Mouse (Mus musculus) MEL (cell line): ENCODE results near the gene Stoml3. TPM values are rescaled to one million over a fixed set of nuclear protein-coding genes. Genes with fewer than 3 reads are reported as not detected.

Experiments
- DNase-seq: peaks from one replicate; pipeline ENCODE4 v3.0.0; 2011; ENCODE audit warnings: low read depth, low spot score
- H3K27ac ChIP-seq: 2 replicates; pipeline ENCODE4 v1.5.1; 2012; ENCODE audit warnings: low read depth, mild to moderate bottlenecking, control low read depth, low read length, moderate library complexity; ENCODE audit not compliant: control insufficient read depth
- H3K27me3 ChIP-seq, 2 experiments: fragments of 150-350 bp in 1 of 2; sonication (generic) in 1 of 2; 2 replicates each; pipeline ENCODE4 v1.6.1; 2012; ENCODE audit warnings: low read length in 2 of 2, mild to moderate bottlenecking in 2 of 2, improper control_type of control experiment in 1 of 2, moderate library complexity in 1 of 2; ENCODE audit not compliant: insufficient read depth in 2 of 2, control insufficient read depth in 1 of 2
- H3K36me3 ChIP-seq, 2 experiments: 2 replicates each; pipeline ENCODE4 v1.6.1; 2012 to 2014; ENCODE audit warnings: low read length in 2 of 2, improper control_type of control experiment in 1 of 2, inconsistent platforms in 1 of 2, mild to moderate bottlenecking in 1 of 2; ENCODE audit not compliant: insufficient read depth in 2 of 2, control insufficient read depth in 1 of 2
- H3K4me1 ChIP-seq, 2 experiments: fragments of 150-350 bp in 1 of 2; sonication (generic) in 1 of 2; 2 replicates each; pipeline ENCODE4 v1.6.1; 2012; ENCODE audit warnings: low read length in 2 of 2, improper control_type of control experiment in 1 of 2, mild to moderate bottlenecking in 1 of 2; ENCODE audit not compliant: insufficient read depth in 2 of 2, control insufficient read depth in 1 of 2
- H3K4me3 ChIP-seq, 2 experiments: fragments of 150-350 bp in 1 of 2; sonication (generic) in 1 of 2; 2 replicates each; pipeline ENCODE4 v1.5.1; 2012; ENCODE audit warnings: low read depth in 2 of 2, low read length in 2 of 2, mild to moderate bottlenecking in 2 of 2, moderate library complexity in 2 of 2, control low read depth in 1 of 2, improper control_type of control experiment in 1 of 2; ENCODE audit not compliant: control insufficient read depth in 1 of 2, insufficient read depth in 1 of 2
- H3K79me2 ChIP-seq: 2 replicates; pipeline ENCODE4 v1.6.1; 2012; ENCODE audit warnings: mild to moderate bottlenecking, low read length, moderate library complexity; ENCODE audit not compliant: control insufficient read depth, poor library complexity, insufficient read depth
- H3K9ac ChIP-seq: 2 replicates; pipeline ENCODE4 v1.6.1; 2012; ENCODE audit warnings: low read depth, mild to moderate bottlenecking, control low read depth, low read length, moderate library complexity; ENCODE audit not compliant: control insufficient read depth, poor library complexity, severe bottlenecking
- H3K9me3 ChIP-seq: fragments of 150-350 bp; sonication (generic); replicated peaks from 2 replicates; pipeline ENCODE4 v1.6.1; 2012; ENCODE audit warnings: mild to moderate bottlenecking, low read length, improper control_type of control experiment, moderate library complexity; ENCODE audit not compliant: insufficient read depth
- CHD1 ChIP-seq: IDR thresholded peaks from 2 replicates; pipeline ENCODE4 v1.6.1; 2012; ENCODE audit warnings: low read depth, mild to moderate bottlenecking, inconsistent platforms, low read length, improper control_type of control experiment
- CTCF ChIP-seq, 3 experiments: IDR thresholded peaks in 2 of 3; conservative IDR thresholded peaks in 1 of 3; 2 replicates each; pipeline ENCODE4 v1.5.1; 2011 to 2012; ENCODE audit warnings: low read length in 3 of 3, low read depth in 2 of 3, mild to moderate bottlenecking in 2 of 3, improper control_type of control experiment in 1 of 3, inconsistent platforms in 1 of 3, mixed read lengths in 1 of 3, moderate library complexity in 1 of 3; ENCODE audit not compliant: control insufficient read depth in 1 of 3, insufficient read depth in 1 of 3, poor library complexity in 1 of 3, severe bottlenecking in 1 of 3
- E2F4 ChIP-seq: IDR thresholded peaks from 2 replicates; pipeline ENCODE4 v1.6.1; 2011; ENCODE audit warnings: low read depth, low read length, improper control_type of control experiment, borderline replicate concordance
- EP300 ChIP-seq, 2 experiments: IDR thresholded peaks; 2 replicates each; pipeline ENCODE4 v1.6.1; 2011; ENCODE audit warnings: improper control_type of control experiment in 2 of 2, low read length in 2 of 2, low read depth in 1 of 2, mild to moderate bottlenecking in 1 of 2
- ETS1 ChIP-seq: IDR thresholded peaks from 2 replicates; pipeline ENCODE4 v1.6.1; 2012; ENCODE audit warnings: low read depth, mild to moderate bottlenecking, inconsistent platforms, low read length, improper control_type of control experiment, moderate library complexity
- GABPA ChIP-seq: IDR thresholded peaks from 2 replicates; pipeline ENCODE4 v1.6.1; 2012; ENCODE audit warnings: low read depth, mild to moderate bottlenecking, inconsistent platforms, low read length, improper control_type of control experiment, moderate library complexity
- HCFC1 ChIP-seq: IDR thresholded peaks from 2 replicates; pipeline ENCODE4 v1.6.1; 2012; ENCODE audit warnings: low read depth, mild to moderate bottlenecking, inconsistent platforms, low read length, improper control_type of control experiment, moderate library complexity
- KAT2A ChIP-seq: conservative IDR thresholded peaks from 2 replicates; pipeline ENCODE4 v1.6.1; 2012; ENCODE audit warnings: low read depth, low read length, improper control_type of control experiment, inconsistent platforms
- MAFK ChIP-seq: IDR thresholded peaks from 2 replicates; pipeline ENCODE4 v1.6.1; 2011; ENCODE audit warnings: low read depth, mild to moderate bottlenecking, low read length, improper control_type of control experiment, borderline replicate concordance
- MAZ ChIP-seq: IDR thresholded peaks from 2 replicates; pipeline ENCODE4 v1.6.1; 2012; ENCODE audit warnings: low read depth, mild to moderate bottlenecking, inconsistent platforms, low read length, improper control_type of control experiment
- MYC ChIP-seq: IDR thresholded peaks from 2 replicates; pipeline ENCODE4 v1.6.1; 2011; ENCODE audit warnings: low read depth, mild to moderate bottlenecking, low read length, improper control_type of control experiment, moderate library complexity
- NELFE ChIP-seq: IDR thresholded peaks from 2 replicates; pipeline ENCODE4 v1.6.1; 2011; ENCODE audit warnings: low read depth, low read length, improper control_type of control experiment
- POLR2A ChIP-seq, 2 experiments: IDR thresholded peaks; 2 replicates each; pipeline ENCODE4 v1.6.1; 2011 to 2012; ENCODE audit warnings: low read length in 2 of 2, mild to moderate bottlenecking in 2 of 2, control low read depth in 1 of 2, improper control_type of control experiment in 1 of 2, low read depth in 1 of 2, moderate library complexity in 1 of 2; ENCODE audit not compliant: control insufficient read depth in 1 of 2, insufficient read depth in 1 of 2, poor library complexity in 1 of 2
- POLR2AphosphoS5 ChIP-seq: IDR thresholded peaks from 2 replicates; pipeline ENCODE4 v1.6.1; 2012; ENCODE audit warnings: low read depth, borderline replicate concordance, mild to moderate bottlenecking, inconsistent platforms, low read length, moderate library complexity, mixed read lengths
- RAD21 ChIP-seq: IDR thresholded peaks from 2 replicates; pipeline ENCODE4 v1.6.1; 2011; ENCODE audit warnings: mild to moderate bottlenecking, low read depth, low read length, improper control_type of control experiment
- RCOR1 ChIP-seq: IDR thresholded peaks from 2 replicates; pipeline ENCODE4 v1.6.1; 2012; ENCODE audit warnings: low read depth, mild to moderate bottlenecking, inconsistent platforms, low read length, improper control_type of control experiment
- SMC3 ChIP-seq: IDR thresholded peaks from 2 replicates; pipeline ENCODE4 v1.6.1; 2011; ENCODE audit warnings: low read depth, low read length, improper control_type of control experiment
- TAL1 ChIP-seq: IDR thresholded peaks from 2 replicates; pipeline ENCODE4 v1.6.1; 2012; ENCODE audit warnings: mild to moderate bottlenecking, inconsistent platforms, low read length, moderate library complexity, mixed read lengths
- TCF12 ChIP-seq: IDR thresholded peaks from 2 replicates; pipeline ENCODE4 v1.6.1; 2014; ENCODE audit warnings: low read depth, mild to moderate bottlenecking, inconsistent platforms, low read length, improper control_type of control experiment, moderate library complexity
- UBTF ChIP-seq: IDR thresholded peaks from 2 replicates; pipeline ENCODE4 v1.6.1; 2012; ENCODE audit warnings: low read depth, mild to moderate bottlenecking, inconsistent platforms, low read length, improper control_type of control experiment, moderate library complexity, borderline replicate concordance; ENCODE audit not compliant: insufficient read depth
- USF1 ChIP-seq: IDR thresholded peaks from 2 replicates; pipeline ENCODE4 v1.6.1; 2014; ENCODE audit warnings: low read depth, mild to moderate bottlenecking, inconsistent platforms, low read length, improper control_type of control experiment, moderate library complexity
- USF2 ChIP-seq, 2 experiments: IDR thresholded peaks; 2 replicates each; pipeline ENCODE4 v1.6.1; 2011 to 2012; ENCODE audit warnings: improper control_type of control experiment in 2 of 2, low read length in 2 of 2, borderline replicate concordance in 1 of 2, inconsistent platforms in 1 of 2, low read depth in 1 of 2, mild to moderate bottlenecking in 1 of 2; ENCODE audit not compliant: insufficient read depth in 1 of 2
- ZC3H11A ChIP-seq: IDR thresholded peaks from 2 replicates; pipeline ENCODE4 v1.6.1; 2012; ENCODE audit warnings: low read depth, mild to moderate bottlenecking, inconsistent platforms, low read length, improper control_type of control experiment
- ZKSCAN1 ChIP-seq: IDR thresholded peaks from 2 replicates; pipeline ENCODE4 v1.6.1; 2012; ENCODE audit warnings: low read depth, mild to moderate bottlenecking, inconsistent platforms, low read length, improper control_type of control experiment, moderate library complexity
- polyA plus RNA-seq, 2 experiments: library from polyadenylated mRNA; stranded (reverse) in 1 of 2; unstranded in 1 of 2; fragments of >175 nt in 1 of 2; fragments of >200 nt in 1 of 2; gene quantifications; 2 replicates each; pipeline versions ENCODE4 v1.2.1 to v1.2.4; 2012; ENCODE audit warnings: low replicate concordance in 2 of 2, low read depth in 1 of 2; ENCODE audit not compliant: insufficient read length in 2 of 2, insufficient read depth in 1 of 2, missing spikeins in 1 of 2
- total RNA-seq: library from RNA; depleted of rRNA; stranded (reverse); fragments of 300-350 nt; gene quantifications from 2 replicates; pipeline ENCODE4 v1.2.3, GENCODE M21; 2012

Gene Stoml3
- total and polyA plus RNA-seq, 3 experiments, result not detected

DNA sequence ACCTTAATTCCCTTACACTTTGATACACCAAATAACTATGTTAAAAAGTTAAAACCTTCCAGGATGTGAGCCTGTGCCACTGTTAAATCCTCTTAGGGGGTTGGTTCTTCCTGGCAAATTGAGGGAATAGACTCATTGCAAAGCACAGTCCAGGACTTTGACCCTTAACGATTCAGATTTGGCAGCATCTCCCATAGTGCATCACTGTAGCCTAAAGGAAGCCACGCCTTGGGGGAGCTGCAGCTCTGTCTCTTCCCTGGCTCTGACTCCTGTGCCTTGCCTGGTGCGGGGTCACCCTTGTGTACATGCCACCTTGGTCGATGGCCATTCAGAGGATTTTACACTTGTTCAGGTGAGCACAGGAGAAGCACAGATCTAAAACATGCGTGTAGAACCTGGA lies 18.8 kb upstream of the Stoml3 start:
- no peak for DNase-seq
- Histone ChIP-seq H3K27ac (no peak overlapping the region), H3K9me3 (no peaks in the 10 kb centered on the region), H3K27me3 (no peaks in the 10 kb centered on the region), H3K4me1 (peaks cover 0 to 13% of the 10 kb centered on the region in 2 experiments; a peak in 2 of 4 replicates), H3K79me2 (peaks cover 36% of the 10 kb centered on the region), H3K4me3 (no peak overlapping the region), H3K36me3 (peaks cover 4 to 17% of the 10 kb centered on the region in 2 experiments), H3K9ac (no peak overlapping the region)
- no peak for TF ChIP-seq POLR2AphosphoS5

DNA sequence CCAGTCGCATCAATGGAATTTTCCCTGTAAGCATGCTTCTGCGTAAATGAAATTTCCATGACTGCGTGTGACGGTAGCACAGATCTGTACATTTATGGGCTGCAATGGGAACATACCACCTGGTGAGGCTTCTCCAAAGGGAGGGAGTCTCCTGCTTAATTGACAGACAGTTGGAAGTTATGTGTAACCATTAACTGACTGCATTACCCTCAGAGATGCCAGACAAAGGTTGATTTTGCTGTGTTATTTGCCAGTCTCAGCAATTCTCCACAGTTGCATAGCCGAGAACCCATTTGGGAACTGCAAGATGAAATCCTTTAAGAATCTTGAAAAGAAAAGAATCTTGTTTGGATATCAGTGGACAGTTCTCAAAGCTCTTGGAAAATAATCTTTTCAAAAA lies 16.4 kb upstream of the Stoml3 start:
- peaks cover 4 to 8% of the 10 kb centered on the region in 2 experiments for H3K36me3 ChIP-seq
- TF ChIP-seq RCOR1 (no peak), TCF12 (no peak), MAFK (no peak), EP300 (IDR thresholded peaks at IDR 0.05; ENCODE audit: low read depth in 1 of 2, low read length in 2 of 2) (no peak), POLR2AphosphoS5 (no peak), NELFE (no peak), TAL1 (no peak)

DNA sequence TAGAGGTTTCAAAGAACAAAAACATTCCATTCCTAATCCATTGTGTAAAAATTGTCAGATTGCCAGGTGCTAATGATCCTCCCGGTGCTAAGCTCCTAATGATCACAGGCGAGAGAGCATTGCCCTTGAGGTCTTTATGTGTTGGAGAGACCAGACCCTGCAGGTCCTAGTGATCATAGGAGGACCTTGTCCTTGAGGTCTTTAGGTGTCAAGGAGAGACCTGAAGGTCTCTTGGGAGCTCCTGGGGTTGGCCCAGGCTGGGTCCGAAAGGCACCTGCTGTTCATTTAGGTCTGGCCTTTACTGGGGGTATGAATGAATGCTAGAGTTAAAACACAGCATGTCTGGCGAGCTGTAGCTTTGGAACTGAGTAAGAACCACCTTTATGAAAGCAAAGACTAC lies 14.3 kb upstream of the Stoml3 start:
- no peak overlapping the region for H3K4me3 ChIP-seq
- DNase-seq, result no peak
- peaks cover 3% of the 10 kb centered on the region; the same call in 1 of the 2 replicates for H3K79me2 ChIP-seq
- H3K36me3 ChIP-seq, result peaks cover 2 to 7% of the 10 kb centered on the region in 2 experiments; a peak in 3 of 4 replicates
- no peak for TF ChIP-seq KAT2A
- TF ChIP-seq ZKSCAN1, result no peak
- TF ChIP-seq GABPA, result no peak
- TF ChIP-seq UBTF, result no peak
- TF ChIP-seq EP300 (IDR thresholded peaks at IDR 0.05; ENCODE audit: low read depth in 1 of 2, low read length in 2 of 2), result no peak
- TF ChIP-seq ZC3H11A, result no peak
- no peak for TF ChIP-seq MYC
- TF ChIP-seq E2F4, result no peak
- no peak for TF ChIP-seq USF1
- TF ChIP-seq POLR2A (IDR thresholded peaks at IDR 0.05; ENCODE audit: control insufficient read depth in 1 of 2, insufficient read depth in 1 of 2, low read depth in 1 of 2, low read length in 2 of 2, poor library complexity in 1 of 2), result no peak
- TF ChIP-seq TAL1, result no peak
- TF ChIP-seq SMC3, result no peak
- no peak for TF ChIP-seq CTCF (IDR thresholded peaks at IDR 0.05 in 2 of 3, conservative IDR thresholded peaks at IDR 0.05 in 1 of 3; ENCODE audit: control insufficient read depth in 1 of 3, insufficient read depth in 1 of 3, low read depth in 2 of 3, low read length in 3 of 3, poor library complexity in 1 of 3, severe bottlenecking in 1 of 3)
- TF ChIP-seq RAD21, result no peak
- no peak for TF ChIP-seq USF2 (IDR thresholded peaks at IDR 0.05; ENCODE audit: borderline replicate concordance in 1 of 2, insufficient read depth in 1 of 2, low read depth in 1 of 2, low read length in 2 of 2)
- TF ChIP-seq MAZ, result no peak
- no peak for TF ChIP-seq MAFK
- no peak for TF ChIP-seq CHD1
- TF ChIP-seq ETS1, result no peak
- TF ChIP-seq HCFC1, result no peak
- no peak overlapping the region for H3K9ac ChIP-seq
- no peaks in the 10 kb centered on the region for H3K9me3 ChIP-seq
- no peaks in the 10 kb centered on the region for H3K4me1 ChIP-seq
- no peaks in the 10 kb centered on the region for H3K27me3 ChIP-seq
- H3K27ac ChIP-seq, result no peak overlapping the region

More for the DNA sequence above, 16.4 kb upstream of the Stoml3 start:
- H3K9ac ChIP-seq, result no peak overlapping the region
- H3K27me3 ChIP-seq, result no peaks in the 10 kb centered on the region
- H3K79me2 ChIP-seq, result peaks cover 14% of the 10 kb centered on the region
- DNase-seq, result no peak
- no peaks in the 10 kb centered on the region; a peak in 1 of 4 replicates for H3K4me1 ChIP-seq
- no peaks in the 10 kb centered on the region for H3K9me3 ChIP-seq
- H3K4me3 ChIP-seq, result no peak overlapping the region
- H3K27ac ChIP-seq, result no peak overlapping the region
